Mouse (Mus musculus): ENCODE results near the gene Ppp1r18. TPM values are rescaled to one million over a fixed set of nuclear protein-coding genes. Genes with fewer than 3 reads are reported as not detected.

Gene Ppp1r18
- polyA plus RNA-seq, 1 experiment from 2014 or later: 18.9 TPM

GRCm38 (mm10) chr17:35916297-35917142 is 51.1 kb downstream of the Ppp1r18 start, which contains the start of the genes Mrps18b and Ppp1r10:
Gene Mrps18b, minus strand, starts transcription at chr17:35916389.
Gene Ppp1r10, plus strand, starts transcription at chr17:35916434.
- no peaks in the 10 kb centered on the region for H3K27me3 ChIP-seq (replicated peaks; ENCODE audit: control insufficient read depth, insufficient read depth, low read length)
- under 1% methylated on average over 83 of the region's 83 CpGs for WGBS
- H3K4me1 ChIP-seq (ENCODE audit: control insufficient read depth, insufficient read depth, low read depth, low read length): peaks cover 26% of the 10 kb centered on the region
- H3K9me3 ChIP-seq (ENCODE audit: control insufficient read depth, low read length): no peaks in the 10 kb centered on the region
- peak within 1 kb of the TSS; percentile 88 for H3K4me2 ChIP-seq (ENCODE audit: low read length)
- ATAC-seq: peak; percentile 95
- H3K9ac ChIP-seq (ENCODE audit: low read depth, low read length): peak within 1 kb of the TSS; percentile 88
- H3K36me3 ChIP-seq (ENCODE audit: control insufficient read depth, insufficient read depth, low read length): no peaks in the 10 kb centered on the region; the same call in 1 of the 2 replicates
- H3K4me3 ChIP-seq (ENCODE audit: low read length): peak within 1 kb of the TSS; percentile 67
- peak within 1 kb of the TSS; percentile 91 for H3K27ac ChIP-seq (ENCODE audit: low read depth, low read length)

- Histone ChIP-seq H3K4me3 (ENCODE audit: low read length) (peak overlapping the region; percentile 67), H3K4me1 (ENCODE audit: control insufficient read depth, insufficient read depth, low read depth, low read length) (peaks cover 31% of the 10 kb centered on the region), H3K27me3 (replicated peaks; ENCODE audit: control insufficient read depth, insufficient read depth, low read length) (no peaks in the 10 kb centered on the region), H3K9me3 (ENCODE audit: control insufficient read depth, low read length) (no peaks in the 10 kb centered on the region), H3K27ac (ENCODE audit: low read depth, low read length) (peak overlapping the region; percentile 91), H3K9ac (ENCODE audit: low read depth, low read length) (peak overlapping the region; percentile 88), H3K4me2 (ENCODE audit: low read length) (peak overlapping the region; percentile 87), H3K36me3 (ENCODE audit: control insufficient read depth, insufficient read depth, low read length) (no peaks in the 10 kb centered on the region; the same call in 1 of the 2 replicates)
- WGBS: 0% methylated on average over 8 of the region's 8 CpGs
- no peak for ATAC-seq
Observed at GRCm38 (mm10) chr17:35917143-35917462, 51.7 kb downstream of the Ppp1r18 start.

GRCm38 (mm10) chr17:35917463-35918251 is 52.3 kb downstream of the Ppp1r18 start:
- peak; percentile 7 for ATAC-seq
- H3K9me3 ChIP-seq (ENCODE audit: control insufficient read depth, low read length): no peaks in the 10 kb centered on the region
- H3K27me3 ChIP-seq (replicated peaks; ENCODE audit: control insufficient read depth, insufficient read depth, low read length): no peaks in the 10 kb centered on the region
- peak overlapping the region; percentile 91 for H3K27ac ChIP-seq (ENCODE audit: low read depth, low read length)
- H3K36me3 ChIP-seq (ENCODE audit: control insufficient read depth, insufficient read depth, low read length): no peaks in the 10 kb centered on the region; the same call in 1 of the 2 replicates
- peaks cover 33% of the 10 kb centered on the region for H3K4me1 ChIP-seq (ENCODE audit: control insufficient read depth, insufficient read depth, low read depth, low read length)
- peak overlapping the region; percentile 67 for H3K4me3 ChIP-seq (ENCODE audit: low read length)
- peak overlapping the region; percentile 87 for H3K4me2 ChIP-seq (ENCODE audit: low read length)
- under 1% methylated on average over 13 of the region's 13 CpGs for WGBS
- peak overlapping the region; percentile 88 for H3K9ac ChIP-seq (ENCODE audit: low read depth, low read length)

- Histone ChIP-seq H3K27me3 (replicated peaks; ENCODE audit: control insufficient read depth, insufficient read depth, low read length) (no peaks in the 10 kb centered on the region), H3K4me1 (ENCODE audit: control insufficient read depth, insufficient read depth, low read depth, low read length) (peaks cover 33% of the 10 kb centered on the region), H3K27ac (ENCODE audit: low read depth, low read length) (peak overlapping the region; percentile 91), H3K4me3 (ENCODE audit: low read length) (peak overlapping the region; percentile 67), H3K9ac (ENCODE audit: low read depth, low read length) (peak overlapping the region; percentile 88), H3K4me2 (ENCODE audit: low read length) (peak overlapping the region; percentile 87), H3K9me3 (ENCODE audit: control insufficient read depth, low read length) (no peaks in the 10 kb centered on the region), H3K36me3 (ENCODE audit: control insufficient read depth, insufficient read depth, low read length) (0 out of 2 replicates have a peak, but pooled peaks cover 2% of the 10 kb centered on the region)
- 0% methylated on average over 11 of the region's 11 CpGs for WGBS
- ATAC-seq: no peak
Observed at GRCm38 (mm10) chr17:35918276-35919059, 53.1 kb downstream of the Ppp1r18 start.

GRCm38 (mm10) chr17:35919060-35919715 is 53.8 kb downstream of the Ppp1r18 start:
- Histone ChIP-seq H3K9ac (ENCODE audit: low read depth, low read length) (peak overlapping the region; percentile 88), H3K36me3 (ENCODE audit: control insufficient read depth, insufficient read depth, low read length) (peaks cover 4% of the 10 kb centered on the region), H3K4me1 (ENCODE audit: control insufficient read depth, insufficient read depth, low read depth, low read length) (peaks cover 33% of the 10 kb centered on the region), H3K27ac (ENCODE audit: low read depth, low read length) (peak overlapping the region; percentile 91), H3K4me3 (ENCODE audit: low read length) (peak overlapping the region; percentile 67), H3K9me3 (ENCODE audit: control insufficient read depth, low read length) (no peaks in the 10 kb centered on the region), H3K4me2 (ENCODE audit: low read length) (peak overlapping the region; percentile 87), H3K27me3 (replicated peaks; ENCODE audit: control insufficient read depth, insufficient read depth, low read length) (no peaks in the 10 kb centered on the region)
- 2% methylated on average over 7 of the region's 7 CpGs for WGBS
- ATAC-seq: peak; percentile 46

- Histone ChIP-seq H3K9ac (ENCODE audit: low read depth, low read length) (peak overlapping the region; percentile 88; the same call in 1 of the 2 replicates), H3K27me3 (replicated peaks; ENCODE audit: control insufficient read depth, insufficient read depth, low read length) (no peaks in the 10 kb centered on the region), H3K4me3 (ENCODE audit: low read length) (peak overlapping the region; percentile 67), H3K36me3 (ENCODE audit: control insufficient read depth, insufficient read depth, low read length) (peaks cover 11% of the 10 kb centered on the region), H3K4me1 (ENCODE audit: control insufficient read depth, insufficient read depth, low read depth, low read length) (peaks cover 33% of the 10 kb centered on the region), H3K27ac (ENCODE audit: low read depth, low read length) (peak overlapping the region; percentile 89), H3K4me2 (ENCODE audit: low read length) (peak overlapping the region; percentile 87), H3K9me3 (ENCODE audit: control insufficient read depth, low read length) (no peaks in the 10 kb centered on the region)
- no peak for ATAC-seq
- WGBS: 33% methylated on average over 6 of the region's 6 CpGs
Observed at GRCm38 (mm10) chr17:35919864-35920301, 54.5 kb downstream of the Ppp1r18 start.

- peak overlapping the region; percentile 89 for H3K27ac ChIP-seq (ENCODE audit: low read depth, low read length)
- peak overlapping the region; percentile 67 for H3K4me3 ChIP-seq (ENCODE audit: low read length)
- H3K27me3 ChIP-seq (replicated peaks; ENCODE audit: control insufficient read depth, insufficient read depth, low read length): no peaks in the 10 kb centered on the region
- H3K36me3 ChIP-seq (ENCODE audit: control insufficient read depth, insufficient read depth, low read length): peaks cover 15% of the 10 kb centered on the region
- H3K9ac ChIP-seq (ENCODE audit: low read depth, low read length): no peak overlapping the region; the same call in 1 of the 2 replicates
- 86% methylated on average over 1 of the region's 1 CpGs for WGBS
- H3K4me1 ChIP-seq (ENCODE audit: control insufficient read depth, insufficient read depth, low read depth, low read length): peaks cover 29% of the 10 kb centered on the region
- H3K9me3 ChIP-seq (ENCODE audit: control insufficient read depth, low read length): no peaks in the 10 kb centered on the region
- ATAC-seq: no peak
- peak overlapping the region; percentile 87 for H3K4me2 ChIP-seq (ENCODE audit: low read length)
Observed at GRCm38 (mm10) chr17:35920384-35920783, 55.0 kb downstream of the Ppp1r18 start.

- H3K9me3 ChIP-seq (ENCODE audit: control insufficient read depth, low read length): no peaks in the 10 kb centered on the region
- H3K36me3 ChIP-seq (ENCODE audit: control insufficient read depth, insufficient read depth, low read length): peaks cover 16% of the 10 kb centered on the region
- no peak for ATAC-seq
- peak overlapping the region; percentile 5; the same call in 1 of the 2 replicates for H3K4me2 ChIP-seq (ENCODE audit: low read length)
- no peaks in the 10 kb centered on the region for H3K27me3 ChIP-seq (replicated peaks; ENCODE audit: control insufficient read depth, insufficient read depth, low read length)
- H3K27ac ChIP-seq (ENCODE audit: low read depth, low read length): peak overlapping the region; percentile 41
- no peak overlapping the region for H3K9ac ChIP-seq (ENCODE audit: low read depth, low read length)
- peaks cover 25% of the 10 kb centered on the region for H3K4me1 ChIP-seq (ENCODE audit: control insufficient read depth, insufficient read depth, low read depth, low read length)
- no peak overlapping the region for H3K4me3 ChIP-seq (ENCODE audit: low read length)
- 70% methylated on average over 5 of the region's 5 CpGs for WGBS
Observed at GRCm38 (mm10) chr17:35920862-35921562, 55.6 kb downstream of the Ppp1r18 start.
